Mouse (Mus musculus) left cerebral cortex, adult 2 months (tissue): ENCODE measurements around the gene Lpin1. TPM values are rescaled to one million over a fixed set of nuclear protein-coding genes. Genes with fewer than 3 reads are reported as not detected.

Experiments used
- DNase-seq, 2 experiments: peaks; one replicate each; pipeline ENCODE4 v3.0.0; 2021 to 2022; ENCODE audit warnings: low spot score in 2 of 2, mixed read lengths in 1 of 2; ENCODE audit errors: extremely low spot score in 1 of 2
- H3K27ac ChIP-seq: fragments of 200-600 bp; 2 replicates; pipeline ENCODE4 v1.8.1; 2022
- H3K4me3 ChIP-seq: fragments of 200-600 bp; 2 replicates; pipeline ENCODE4 v1.8.1; 2022
- CTCF ChIP-seq: fragments of 200-600 bp; IDR thresholded peaks from 2 replicates; pipeline ENCODE4 v1.8.1; 2022; ENCODE audit warnings: antibody characterized with exemption, mild to moderate bottlenecking, moderate library complexity
- intact Hi-C: fragments of 180-260 bp; cut with DNase I; formaldehyde crosslinking; loops from one replicate; pipeline ENCODE4 v1.15.1; 2025
- total RNA-seq, 2 experiments: library from RNA; stranded (reverse); gene quantifications; 2 replicates each; pipeline ENCODE4 v1.2.3; 2021

Lpin1 gene
- total RNA-seq, 2 experiments from 2014 or later: 21.6 to 26.6 TPM

DNA sequence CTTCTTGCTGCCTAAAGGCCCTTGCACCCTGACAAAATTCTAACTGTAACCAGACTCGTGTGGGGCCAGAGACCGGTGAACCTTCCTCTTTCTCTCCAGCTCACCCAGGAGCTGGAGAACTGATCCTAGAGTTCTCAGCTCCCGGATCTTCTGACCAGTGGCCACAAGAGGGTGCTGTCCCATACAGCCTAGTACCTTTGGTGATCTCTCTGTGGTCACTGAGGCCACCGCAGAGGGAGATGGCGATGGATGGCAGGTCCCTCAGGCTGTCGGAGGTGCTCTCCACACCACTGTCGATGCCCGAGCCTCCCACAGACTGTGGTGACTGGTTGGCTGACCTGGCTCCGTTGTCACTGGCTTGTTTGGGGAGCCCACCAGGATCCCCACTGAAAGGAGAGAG is 47.3 kb downstream of the Lpin1 start:
- peak; percentile 67 for TF ChIP-seq CTCF

DNA sequence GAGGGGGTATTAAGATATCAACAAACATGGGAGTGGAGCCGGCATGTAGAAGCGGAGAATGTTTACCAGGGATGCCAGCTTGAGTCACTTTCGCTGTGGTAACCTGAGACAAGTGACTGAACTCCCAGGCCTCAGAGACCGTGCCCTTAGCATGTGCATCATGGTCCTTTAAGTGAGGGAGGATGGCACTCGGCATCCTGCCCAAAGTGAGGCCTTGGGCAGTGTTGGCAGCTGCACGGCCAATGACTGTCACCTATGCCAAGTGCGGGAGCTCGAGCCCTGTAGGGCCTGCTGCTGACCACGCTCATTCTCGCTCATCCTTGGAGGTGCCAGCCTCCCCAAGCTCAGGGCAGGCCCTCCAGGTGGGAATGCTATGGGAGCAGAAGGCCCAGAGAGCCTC is 48.1 kb downstream of the Lpin1 start:
- H3K4me3 ChIP-seq: no peak overlapping the region
- H3K27ac ChIP-seq: no peak overlapping the region
- DNase-seq: no peak
- TF ChIP-seq CTCF: no peak
- intact Hi-C loops: no loop called here

More for the DNA sequence above, 47.3 kb downstream of the Lpin1 start:
- peak; percentile 37 to 54 for DNase-seq
- intact Hi-C loops: no loop called here
- H3K27ac ChIP-seq: no peak overlapping the region
- H3K4me3 ChIP-seq: no peak overlapping the region

DNA sequence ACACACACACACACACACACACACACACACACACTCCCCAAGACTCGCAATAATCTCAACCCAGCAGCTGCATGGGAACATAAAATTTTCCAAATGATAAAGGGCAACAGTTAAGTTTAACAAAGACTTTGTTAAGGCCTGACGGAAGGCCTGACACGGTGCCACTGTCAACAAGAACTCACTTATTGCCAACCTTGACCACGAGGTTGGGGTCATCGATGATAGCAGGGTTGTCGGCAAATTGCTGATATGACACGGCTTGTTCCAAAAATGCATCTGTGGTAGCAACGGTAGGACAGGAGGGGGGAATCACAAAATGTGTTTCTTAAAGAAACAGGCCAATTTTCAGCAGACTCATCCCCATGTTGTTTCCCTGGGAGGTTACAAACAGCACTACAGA is 48.6 kb downstream of the Lpin1 start:
- no peak for DNase-seq
- H3K4me3 ChIP-seq: no peak overlapping the region
- no peak for TF ChIP-seq CTCF
- intact Hi-C loops: no loop called here
- no peak overlapping the region for H3K27ac ChIP-seq

DNA sequence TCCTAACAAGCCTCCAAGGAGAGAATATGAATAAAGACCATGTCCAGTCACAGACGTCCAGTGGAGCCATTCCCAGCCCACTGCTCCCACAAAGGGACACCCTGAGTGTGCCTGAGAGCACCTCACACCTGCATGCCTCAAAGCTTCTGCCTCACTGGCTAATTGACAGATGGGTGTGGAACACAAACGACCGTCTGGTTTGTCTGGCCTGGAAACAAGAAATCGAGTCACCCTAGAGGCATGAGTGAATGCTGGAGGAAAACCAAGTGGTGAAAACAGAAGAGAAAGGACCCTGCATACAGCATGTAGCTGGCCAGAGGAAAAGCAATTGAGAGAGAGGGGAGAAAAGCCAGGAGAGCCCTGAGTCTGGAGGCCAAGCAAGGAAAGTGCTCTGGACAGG is 53.5 kb downstream of the Lpin1 start:
- no peak for DNase-seq

DNA sequence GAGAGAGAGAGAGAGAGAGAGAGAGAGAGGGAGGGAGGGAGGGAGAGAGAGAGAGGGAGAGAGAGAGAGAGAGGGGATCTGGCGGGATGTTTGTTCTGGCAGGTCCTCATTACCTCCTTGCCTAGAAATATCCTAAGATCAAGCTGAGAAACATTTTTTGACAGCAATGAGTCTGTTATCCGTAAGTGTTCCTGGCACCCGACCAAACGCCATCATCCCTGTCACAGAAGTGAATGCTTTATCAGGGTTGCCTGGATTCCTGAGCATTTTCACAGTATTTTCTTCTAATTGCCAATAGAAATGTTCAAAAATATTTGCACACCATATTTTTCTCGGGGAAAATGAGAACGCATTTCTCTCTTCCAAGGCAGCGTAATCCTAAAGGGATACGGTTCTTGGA is 56.6 kb downstream of the Lpin1 start:
- no peak overlapping the region for H3K27ac ChIP-seq
- intact Hi-C loops: no loop called here
- TF ChIP-seq CTCF: no peak
- DNase-seq: peak in 1 of 2 experiments; percentile 40
- no peak overlapping the region for H3K4me3 ChIP-seq

More for the DNA sequence above, 53.5 kb downstream of the Lpin1 start:
- no peak for TF ChIP-seq CTCF
- Histone ChIP-seq H3K4me3 (no peak overlapping the region), H3K27ac (no peak overlapping the region)
- intact Hi-C loops: no loop called here

DNA sequence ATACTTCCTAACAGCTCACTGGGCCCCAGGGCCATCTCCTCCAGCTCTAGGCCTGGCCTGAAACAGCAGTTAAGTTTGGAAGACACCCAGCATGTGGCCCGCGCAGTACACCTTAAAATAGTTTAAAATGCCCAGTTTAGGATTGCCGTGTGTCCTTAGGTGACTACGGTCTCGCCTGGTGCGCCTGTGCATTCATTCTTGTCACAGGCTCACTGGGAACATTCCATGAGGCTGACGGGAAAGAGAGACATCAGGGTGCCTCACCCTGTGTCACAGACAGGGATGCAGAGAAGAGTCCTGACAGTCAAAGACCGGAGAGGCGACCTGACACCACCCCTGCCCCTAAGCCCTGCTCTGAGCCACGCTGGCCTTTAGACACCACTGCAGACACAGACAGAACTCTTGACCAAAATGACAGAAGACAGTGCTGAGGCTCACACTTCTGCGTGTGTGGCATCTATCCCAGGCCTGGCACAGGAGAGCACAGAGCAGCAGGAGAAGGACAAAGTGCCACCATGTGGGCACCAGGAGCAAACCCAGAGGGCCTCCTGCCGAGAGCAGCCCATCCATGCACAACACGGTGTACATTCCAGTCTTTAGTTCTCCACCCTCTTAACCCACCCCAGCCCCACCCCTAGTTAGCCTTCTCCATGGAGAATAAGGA is 58.5 kb downstream of the Lpin1 start:
- no peak for TF ChIP-seq CTCF
- DNase-seq: no peak
- intact Hi-C loops: no loop called here

DNA sequence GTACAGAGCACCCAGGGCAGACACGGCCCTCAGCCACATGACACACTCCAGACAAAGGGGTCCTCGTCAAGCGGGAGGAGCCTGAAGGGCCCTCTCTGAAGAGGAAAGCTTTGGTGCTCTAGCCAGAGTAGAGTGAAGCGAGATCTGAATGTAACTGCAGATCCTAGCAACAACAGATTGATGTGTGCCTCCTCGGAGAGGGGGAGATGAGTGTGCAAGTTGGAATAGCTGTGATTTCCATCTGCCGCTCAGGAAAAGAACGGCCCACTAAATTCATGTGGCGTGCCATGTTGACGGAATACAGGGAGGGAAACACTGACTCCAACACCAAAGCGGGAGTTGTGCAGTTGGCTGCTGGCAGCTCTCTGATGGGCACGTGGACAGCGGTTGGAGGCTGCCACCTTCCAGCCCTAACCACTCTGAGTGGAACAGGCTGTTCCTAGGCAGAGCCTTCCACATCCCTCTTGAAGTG is 59.7 kb downstream of the Lpin1 start:
- H3K27ac ChIP-seq: no peak overlapping the region
- H3K4me3 ChIP-seq: no peak overlapping the region
- TF ChIP-seq CTCF: no peak
- intact Hi-C loops: no loop called here
- DNase-seq: peak in 1 of 2 experiments; percentile 31

More for the DNA sequence above, 58.5 kb downstream of the Lpin1 start:
- H3K4me3 ChIP-seq: no peak overlapping the region
- H3K27ac ChIP-seq: no peak overlapping the region

DNA sequence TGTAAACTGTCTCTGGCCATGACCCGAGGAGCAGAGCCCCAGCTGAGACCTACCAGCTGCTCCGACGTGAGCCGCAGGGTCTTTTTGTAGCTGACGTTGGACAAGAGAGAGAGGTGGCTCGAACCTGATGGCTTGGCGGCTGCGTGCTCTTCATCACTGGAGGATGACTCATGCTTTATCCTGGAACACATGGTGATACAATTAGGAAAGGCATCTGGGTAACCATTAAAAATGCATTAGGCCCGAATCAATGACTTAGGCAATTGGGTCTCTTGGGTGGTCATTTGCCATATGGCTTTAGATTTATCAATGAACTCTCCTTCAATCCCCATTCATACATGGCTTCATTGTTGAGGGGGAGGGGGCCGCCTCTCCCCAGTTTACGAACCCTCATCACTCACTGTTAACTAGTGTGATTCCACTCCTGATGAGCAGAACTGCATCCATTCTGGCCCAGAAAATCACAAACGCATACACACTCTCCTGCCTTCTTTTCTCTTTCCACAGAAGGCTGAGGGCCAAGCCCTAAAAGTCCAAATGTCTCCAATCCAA is 61.9 kb downstream of the Lpin1 start:
- intact Hi-C loops: no loop called here
- no peak overlapping the region for H3K4me3 ChIP-seq
- DNase-seq: no peak
- no peak overlapping the region for H3K27ac ChIP-seq
- no peak for TF ChIP-seq CTCF

DNA sequence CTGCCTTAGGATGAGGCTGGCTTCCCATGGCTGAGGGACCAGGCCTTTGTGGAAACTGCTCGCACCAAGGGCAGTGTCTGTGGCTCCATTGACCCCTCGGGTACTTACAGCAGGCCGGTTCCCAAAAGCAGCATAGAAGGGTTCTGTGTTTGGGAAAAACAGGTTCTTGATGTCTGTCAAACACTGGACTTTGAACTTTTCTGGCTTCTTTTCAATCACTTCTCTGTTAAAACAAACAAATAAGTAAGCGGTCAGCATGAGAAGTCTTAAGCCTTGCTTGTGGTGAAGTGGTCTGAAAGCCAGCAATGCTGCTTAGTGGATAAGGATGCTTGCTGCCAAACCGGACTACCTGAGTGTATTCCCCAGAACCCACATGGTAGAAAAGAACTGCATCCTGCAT is 69.2 kb downstream of the Lpin1 start:
- intact Hi-C loops: no loop called here
- TF ChIP-seq CTCF: no peak

DNA sequence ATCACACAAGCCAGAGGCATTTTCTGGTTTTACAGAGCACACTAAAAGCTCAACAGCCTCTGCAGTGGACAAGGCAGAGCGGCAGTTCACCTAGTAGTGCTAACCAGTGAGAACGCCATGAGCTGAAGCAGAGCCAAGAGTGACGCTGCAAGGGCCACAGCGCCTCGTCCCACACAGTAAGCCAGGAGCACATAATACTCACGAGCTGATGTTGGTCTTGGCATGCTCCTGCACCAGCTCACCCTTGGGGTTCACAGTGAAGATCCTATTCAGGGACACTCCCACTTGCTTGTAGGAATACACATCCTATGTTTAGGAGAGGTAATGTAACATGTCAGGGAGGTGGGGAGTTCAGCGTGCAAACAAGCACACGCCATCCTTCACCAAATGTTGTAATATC is 70.1 kb downstream of the Lpin1 start:
- no peak for TF ChIP-seq CTCF
- intact Hi-C loops: no loop called here
- no peak for DNase-seq
- H3K4me3 ChIP-seq: no peak overlapping the region
- no peak overlapping the region for H3K27ac ChIP-seq

More for the DNA sequence above, 69.2 kb downstream of the Lpin1 start:
- Histone ChIP-seq H3K27ac (no peak overlapping the region), H3K4me3 (no peak overlapping the region)
- DNase-seq: no peak

DNA sequence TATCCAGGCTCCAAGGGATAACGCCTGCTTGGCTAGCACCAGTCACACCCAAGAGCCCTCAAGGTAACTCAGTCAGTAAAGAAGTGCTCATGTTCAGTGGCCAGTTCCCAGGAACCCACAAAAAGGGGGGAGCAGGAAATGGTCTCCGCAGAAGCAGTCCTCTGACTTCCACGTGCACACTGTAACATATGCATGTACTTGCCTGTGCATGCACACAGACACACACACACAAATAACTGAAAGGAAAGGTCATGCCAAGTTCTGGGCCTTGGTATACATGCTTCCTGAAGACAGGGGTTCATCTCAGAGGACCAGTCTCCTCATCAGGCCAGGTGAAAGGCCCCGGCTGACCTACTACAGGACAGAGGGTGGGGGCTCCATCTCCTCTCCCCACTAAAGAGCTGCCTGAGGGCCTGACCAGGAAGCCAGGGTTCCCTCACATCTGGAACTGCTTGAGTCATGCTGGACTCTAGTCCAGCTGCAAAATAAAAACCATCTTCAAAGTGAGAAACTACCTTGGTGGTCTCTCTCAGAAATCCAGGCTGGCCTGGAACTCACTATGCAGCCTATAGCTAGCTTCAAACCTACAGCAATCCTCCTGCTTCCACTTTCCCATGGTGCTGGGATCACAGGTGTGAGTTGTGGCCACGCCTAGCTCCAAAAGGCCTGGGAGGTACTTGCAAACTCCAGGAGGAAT is 70.7 kb downstream of the Lpin1 start:
- TF ChIP-seq CTCF: no peak
- H3K27ac ChIP-seq: no peak overlapping the region
- intact Hi-C loops: no loop called here
- DNase-seq: no peak
- H3K4me3 ChIP-seq: no peak overlapping the region

DNA sequence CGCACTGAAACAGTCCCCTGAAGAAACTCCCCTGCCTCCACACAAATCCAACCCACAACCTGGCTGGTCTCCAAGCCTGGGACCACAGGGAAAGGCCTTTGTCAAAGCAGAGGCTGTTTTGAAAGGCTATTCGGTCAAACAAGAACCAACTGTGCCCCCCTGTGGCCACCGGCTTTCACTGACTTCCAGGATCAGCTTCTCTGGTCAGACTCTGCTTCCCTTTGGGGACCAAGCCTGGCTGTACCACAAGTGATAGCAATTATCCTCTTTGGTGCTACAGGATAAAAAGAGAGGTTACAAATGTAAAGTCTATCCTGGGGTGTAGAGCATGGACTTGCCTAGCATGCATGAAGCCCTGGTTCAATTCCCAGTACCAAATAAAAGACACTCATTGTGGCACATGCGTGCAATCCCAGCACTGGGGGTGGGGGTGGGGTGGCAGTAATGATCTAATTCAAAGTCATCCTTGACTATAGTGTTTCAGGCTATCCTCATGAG is 77.4 kb downstream of the Lpin1 start:
- DNase-seq: peak; percentile 84 to 85
- intact Hi-C loops: loop anchor here (2.0 kb wide), 2 partner anchors 717 to 927 kb away; partner anchors contain the start of gene Trib2
- peak; percentile 78 for TF ChIP-seq CTCF
- Histone ChIP-seq H3K4me3 (no peak overlapping the region), H3K27ac (peak overlapping the region; percentile 20; the same call in 1 of the 2 replicates)
